Mouse (Mus musculus) lung, postnatal 14 days (tissue): Measurements from ENCODE around the gene Dapk3.
A peak's percentile ranks its signal among the peaks of the same experiment; 100 is the strongest.

Experiments
- DNase-seq: peaks from one replicate; pipeline ENCODE4 v3.0.0; 2021

Dapk3 gene

GRCm38 (mm10) chr10:81182336-81183333 is at the start of gene Dapk3:
Gene Dapk3, plus strand, starts transcription at chr10:81183005.
- peak; percentile 95 for DNase-seq

GRCm38 (mm10) chr10:81134181-81134587 is 48.6 kb upstream of the Dapk3 start:
- peak; percentile 76 for DNase-seq

GRCm38 (mm10) chr10:81134966-81135681 is 47.7 kb upstream of the Dapk3 start, which contains the start of gene Zbtb7a:
Gene Zbtb7a, plus strand, starts transcription at chr10:81135220.
- DNase-seq = peak; percentile 53

GRCm38 (mm10) chr10:81135831-81136705 is 46.7 kb upstream of the Dapk3 start:
- peak; percentile 81 for DNase-seq

GRCm38 (mm10) chr10:81136706-81137231 is 46.0 kb upstream of the Dapk3 start:
- peak; percentile 72 for DNase-seq

- DNase-seq = peak; percentile 100
Measured at GRCm38 (mm10) chr10:81137252-81138130, 45.3 kb upstream of the Dapk3 start.

GRCm38 (mm10) chr10:81138131-81138782 is 44.5 kb upstream of the Dapk3 start:
- peak; percentile 30 for DNase-seq

GRCm38 (mm10) chr10:81138821-81139528 is 43.8 kb upstream of the Dapk3 start:
- DNase-seq = no peak

- no peak for DNase-seq
Measured at GRCm38 (mm10) chr10:81139529-81139846, 43.3 kb upstream of the Dapk3 start.

GRCm38 (mm10) chr10:81140005-81140404 is 42.8 kb upstream of the Dapk3 start:
- no peak for DNase-seq

GRCm38 (mm10) chr10:81140717-81141454 is 41.9 kb upstream of the Dapk3 start:
- DNase-seq = peak; percentile 52

GRCm38 (mm10) chr10:81141455-81142210 is 41.2 kb upstream of the Dapk3 start:
- no peak for DNase-seq

- no peak for DNase-seq
Measured at GRCm38 (mm10) chr10:81142551-81142981, 40.2 kb upstream of the Dapk3 start.

- peak; percentile 50 for DNase-seq
Measured at GRCm38 (mm10) chr10:81143157-81143633, 39.6 kb upstream of the Dapk3 start.

- DNase-seq = no peak
Measured at GRCm38 (mm10) chr10:81143845-81144437, 38.9 kb upstream of the Dapk3 start.

GRCm38 (mm10) chr10:81144667-81145066 is 38.1 kb upstream of the Dapk3 start:
- peak; percentile 40 for DNase-seq

- no peak for DNase-seq
Measured at GRCm38 (mm10) chr10:81145307-81145706, 37.5 kb upstream of the Dapk3 start.

- DNase-seq = no peak
Measured at GRCm38 (mm10) chr10:81145778-81146177, 37.0 kb upstream of the Dapk3 start.
